Mouse (Mus musculus) left cerebral cortex, postnatal 14 days (tissue): Measurements from ENCODE around the gene Mill2. TPM values are rescaled to one million over a fixed set of nuclear protein-coding genes. Genes with fewer than 3 reads are reported as not detected.

Experiments
- total RNA-seq, 2 experiments: library from RNA; stranded (reverse); gene quantifications; 2 replicates each; pipeline ENCODE4 v1.2.3; 2021

Gene Mill2
- total RNA-seq, 2 experiments from 2014 or later = 1.3 to 2.0 TPM

Other genes with a start within 250 kb of the Mill2 start
- not detected for gene Psg23, start 223.5 kb upstream of the Mill2 start, total RNA-seq
- not detected for gene Psg21, start 183.2 kb upstream of the Mill2 start, total RNA-seq
- not detected for gene Psg20, start 153.8 kb upstream of the Mill2 start, total RNA-seq
- gene Psg22, start 121.9 kb upstream of the Mill2 start, total RNA-seq = not detected
- not detected for gene Psg19, start 41.4 kb upstream of the Mill2 start, total RNA-seq
- gene Psg17, start 18.4 kb upstream of the Mill2 start, total RNA-seq = not detected
- 10 to 100 TPM; 25.1 to 34.5 TPM for gene Pglyrp1, start 31.4 kb downstream of the Mill2 start, total RNA-seq
- 10 to 100 TPM; 11.6 to 13.0 TPM for gene Ccdc61, start 70.4 kb downstream of the Mill2 start, total RNA-seq
- 100 to 1,000 TPM; 105 to 110 TPM for gene Nova2, start 85.9 kb downstream of the Mill2 start, total RNA-seq
- under 1 TPM; 0.42 to 0.75 TPM for gene Nanos2, start 147.4 kb downstream of the Mill2 start, total RNA-seq
- gene Mypop, start 151.3 kb downstream of the Mill2 start, total RNA-seq = 10 to 100 TPM; 39.9 to 42.2 TPM
- 10 to 100 TPM; 42.5 to 45.2 TPM for gene Irf2bp1, start 164.1 kb downstream of the Mill2 start, total RNA-seq
- not detected for gene Foxa3, start 183.6 kb downstream of the Mill2 start, total RNA-seq
- 100 to 1,000 TPM; 106 to 109 TPM for gene Sympk, start 184.4 kb downstream of the Mill2 start, total RNA-seq
- gene Rsph6a, start 214.7 kb downstream of the Mill2 start, total RNA-seq = under 1 TPM; 0.29 to 0.49 TPM
- gene Dmwd, start 236.3 kb downstream of the Mill2 start, total RNA-seq = 100 to 1,000 TPM; 151 to 162 TPM
- 10 to 100 TPM; 34.3 to 36.7 TPM for gene Dmpk, start 243.9 kb downstream of the Mill2 start, total RNA-seq